Mouse (Mus musculus): ENCODE data around the gene Tlr6.

Tlr6 gene

DNA sequence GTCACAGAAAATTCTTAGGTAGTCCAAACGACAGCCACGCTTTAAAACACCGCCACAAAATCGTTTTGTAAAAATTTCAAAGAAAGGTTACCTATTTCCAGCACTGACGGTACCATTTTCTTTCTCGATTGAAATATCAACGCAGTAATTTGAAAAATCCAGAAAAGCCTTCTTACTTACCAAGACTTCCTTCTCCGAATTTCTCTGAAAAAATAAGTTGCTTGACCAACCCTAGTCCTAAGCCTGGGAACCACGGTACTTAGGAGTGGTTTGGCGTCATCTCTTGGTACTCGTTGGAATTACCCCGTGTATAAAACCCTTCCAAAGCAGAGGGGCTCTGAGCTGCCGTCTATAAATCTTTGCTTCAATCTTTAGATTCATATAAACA, at the start of gene Tlr6:
Gene Tlr6, minus strand, starts transcription at position 255 of the 388 bp plus-strand sequence.
- DNase-seq (ENCODE audit: low spot score): no peak

- no peak for DNase-seq (ENCODE audit: low spot score)
These were observed 46.2 kb upstream of the Tlr6 start for GRCm38 (mm10) chr5:65006011-65006491.

- DNase-seq (ENCODE audit: low spot score): no peak
These were observed 45.4 kb upstream of the Tlr6 start for GRCm38 (mm10) chr5:65005251-65005650.

DNA sequence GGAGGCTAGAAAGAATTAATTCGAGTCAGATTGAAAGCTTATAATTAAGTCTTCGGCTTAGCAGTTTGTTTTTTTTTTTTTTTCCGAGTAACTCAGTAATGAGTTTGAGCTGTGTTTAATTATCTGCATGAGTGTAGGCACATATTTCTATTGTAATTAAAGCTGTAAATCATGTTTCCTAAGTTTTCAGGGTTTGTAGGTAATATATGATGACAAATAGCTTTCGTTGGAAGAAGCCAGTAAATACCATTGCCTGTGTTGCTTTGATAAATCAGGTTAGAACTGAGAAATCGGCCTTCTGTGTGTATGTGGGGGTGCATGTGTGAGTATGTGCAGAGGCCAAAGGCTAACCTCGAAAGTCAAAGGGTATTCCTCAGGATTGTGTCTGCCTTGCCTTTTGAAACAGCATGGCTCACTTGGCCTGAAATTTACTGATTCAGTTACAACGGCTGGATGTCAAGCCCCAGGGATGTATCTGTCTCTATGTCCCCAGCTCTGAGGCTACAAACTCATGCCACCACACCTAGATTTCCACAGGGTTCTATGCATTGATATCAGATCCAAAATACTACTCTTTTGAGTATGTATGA, 44.1 kb upstream of the Tlr6 start:
- no peak for DNase-seq (ENCODE audit: low spot score)

DNA sequence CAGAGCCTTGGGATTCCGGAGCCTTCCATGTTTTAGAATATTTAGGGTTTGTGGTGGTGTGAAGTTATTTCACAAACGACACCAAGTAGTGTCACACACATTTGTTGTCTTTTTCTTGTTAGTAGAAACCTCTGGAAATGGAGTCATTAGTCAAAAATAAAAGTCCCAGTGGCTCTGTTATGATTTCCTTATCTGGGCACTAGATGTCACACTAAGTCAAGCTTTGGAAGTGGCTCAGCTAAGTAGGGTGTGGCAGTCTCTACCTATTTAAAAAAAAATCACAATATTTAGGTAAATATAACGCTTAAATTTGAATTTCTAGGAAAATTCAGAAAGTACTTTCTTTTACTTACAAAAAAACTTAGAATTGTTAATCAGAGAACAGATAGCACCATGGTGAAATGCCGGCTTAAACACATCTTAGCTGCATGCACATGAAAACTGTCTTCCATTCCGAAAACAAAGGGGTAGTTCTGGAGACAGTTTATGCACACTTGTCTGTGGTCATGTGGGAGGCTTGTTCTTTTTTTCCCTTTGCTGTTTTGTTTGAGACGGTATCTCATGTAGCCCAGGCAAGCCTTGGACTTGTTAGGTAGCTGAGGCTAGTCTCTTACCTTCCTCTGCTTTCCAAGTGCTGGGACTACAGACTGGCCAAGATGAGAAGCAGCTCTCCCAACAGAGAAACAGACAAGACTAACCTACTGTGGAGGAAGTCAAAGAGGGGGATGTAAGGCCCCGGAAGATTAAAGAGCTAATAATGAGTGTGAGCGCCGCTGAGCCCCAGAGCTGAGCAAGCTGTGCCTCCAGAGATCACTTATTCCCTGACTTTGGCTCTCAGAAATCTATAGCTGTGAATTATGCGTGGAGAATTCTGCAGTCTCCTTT, 43.3 kb upstream of the Tlr6 start:
- no peak for DNase-seq (ENCODE audit: low spot score)

DNA sequence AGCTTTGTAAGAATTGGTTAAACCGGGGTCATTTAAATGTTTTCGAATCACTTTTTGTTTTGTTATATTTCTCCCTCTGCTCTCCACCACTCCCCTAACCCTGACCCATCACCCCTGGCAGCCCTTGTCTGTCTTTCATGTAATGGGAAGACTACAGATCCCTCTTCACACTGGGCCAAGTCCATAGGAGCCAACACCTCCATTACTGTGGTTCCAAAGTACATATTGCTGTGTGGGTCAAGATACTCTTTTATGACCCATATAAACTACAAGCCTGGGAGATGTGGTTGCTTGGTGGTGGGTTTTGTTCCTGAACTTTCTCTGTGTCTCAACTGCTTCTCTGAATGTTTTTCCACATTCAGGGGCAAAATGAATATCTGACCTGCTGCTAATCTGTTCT, 35.5 kb upstream of the Tlr6 start:
- no peak for DNase-seq (ENCODE audit: low spot score)

GRCm38 (mm10) chr5:64992540-64992939, 32.6 kb upstream of the Tlr6 start:
- DNase-seq (ENCODE audit: low spot score): no peak

DNA sequence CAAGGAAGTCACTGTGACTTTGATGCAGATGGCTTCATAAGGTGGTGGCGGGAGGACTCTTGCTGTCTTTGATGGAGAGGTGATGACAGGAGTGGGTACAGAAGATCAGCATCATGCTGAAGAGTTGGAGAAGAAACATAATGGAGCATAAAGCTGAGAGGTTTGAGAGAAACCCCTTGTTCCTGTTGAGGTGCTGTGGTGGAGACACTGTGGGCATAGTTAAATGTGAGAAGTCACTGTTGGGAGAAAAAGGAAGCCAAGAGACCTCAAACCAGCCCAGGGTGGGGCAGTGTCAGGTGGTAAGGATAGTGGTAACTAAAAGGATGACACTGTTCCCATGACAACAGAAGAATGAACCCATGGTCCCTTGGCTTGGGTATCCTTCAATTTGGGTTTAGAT, 30.0 kb upstream of the Tlr6 start:
- DNase-seq (ENCODE audit: low spot score): no peak

DNA sequence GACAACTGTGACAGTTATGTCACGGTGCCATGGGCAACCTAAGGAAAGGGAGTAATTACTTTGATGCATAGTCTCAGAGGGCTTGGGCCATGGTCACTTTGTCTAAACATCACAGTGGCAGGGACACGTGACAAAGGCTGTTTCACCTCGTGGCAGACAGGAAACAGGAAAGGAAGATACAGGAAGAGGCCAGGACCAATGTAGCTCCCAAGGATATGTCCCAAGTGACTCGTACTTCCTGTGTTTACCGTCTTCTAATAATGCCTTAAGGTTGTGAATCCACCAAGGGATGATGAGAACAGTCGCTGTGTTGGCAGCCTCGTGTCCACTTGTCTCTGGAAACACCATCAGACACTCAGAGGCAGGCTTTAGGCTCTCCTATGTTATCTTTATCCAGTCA, 26.1 kb upstream of the Tlr6 start:
- no peak for DNase-seq (ENCODE audit: low spot score)

DNA sequence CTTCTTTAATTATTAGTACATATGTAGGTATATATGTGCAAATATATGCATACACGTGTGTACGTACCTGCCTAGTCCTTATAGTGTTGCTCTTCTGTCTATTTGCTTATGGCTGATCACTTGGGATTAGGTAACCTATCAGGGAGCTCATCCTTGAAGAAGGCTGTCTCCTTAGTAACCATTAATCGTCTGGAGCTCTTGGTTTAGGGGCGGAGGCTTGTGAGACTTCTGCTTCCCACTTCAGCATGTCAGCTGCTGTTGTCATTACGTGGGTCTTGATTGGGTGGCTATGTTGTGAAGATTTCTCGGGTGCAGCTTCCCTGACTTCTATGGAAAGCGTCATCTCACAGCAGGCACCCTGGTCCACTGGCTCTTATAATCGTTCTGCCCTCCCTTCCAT, 17.2 kb upstream of the Tlr6 start:
- DNase-seq (ENCODE audit: low spot score): no peak

GRCm38 (mm10) chr5:64975121-64975520, 15.2 kb upstream of the Tlr6 start:
- DNase-seq (ENCODE audit: low spot score): no peak

- DNase-seq (ENCODE audit: low spot score): peak; percentile 80
These were observed 10.2 kb upstream of the Tlr6 start, which contains the start of gene Fam114a1 for GRCm38 (mm10) chr5:64969861-64970771. Gene Fam114a1, plus strand, starts transcription at chr5:64970071.

- peak; percentile 50 for DNase-seq (ENCODE audit: low spot score)
These were observed 9.3 kb upstream of the Tlr6 start for GRCm38 (mm10) chr5:64968961-64969860.

GRCm38 (mm10) chr5:64963735-64964134, 3.8 kb upstream of the Tlr6 start:
- DNase-seq (ENCODE audit: low spot score): no peak

DNA sequence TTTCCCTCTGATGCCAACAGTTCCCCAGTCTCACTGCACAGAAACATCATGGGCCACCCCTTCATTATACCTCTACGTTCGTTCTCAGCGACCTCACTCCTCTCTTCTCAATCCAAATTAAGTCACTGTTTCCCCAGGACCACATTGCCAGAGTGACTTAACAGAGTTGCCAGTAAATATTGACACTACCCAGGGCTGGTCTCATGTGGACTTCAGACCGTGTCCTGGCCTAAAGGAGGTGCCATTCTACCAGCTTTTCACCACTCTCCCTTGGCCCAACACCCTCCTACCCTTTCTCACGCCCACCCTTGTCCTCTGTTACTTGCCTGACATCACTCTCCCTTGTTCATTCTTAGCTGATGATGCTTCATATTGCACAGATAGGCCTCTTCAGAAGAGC, 3.4 kb upstream of the Tlr6 start:
- no peak for DNase-seq (ENCODE audit: low spot score)

DNA sequence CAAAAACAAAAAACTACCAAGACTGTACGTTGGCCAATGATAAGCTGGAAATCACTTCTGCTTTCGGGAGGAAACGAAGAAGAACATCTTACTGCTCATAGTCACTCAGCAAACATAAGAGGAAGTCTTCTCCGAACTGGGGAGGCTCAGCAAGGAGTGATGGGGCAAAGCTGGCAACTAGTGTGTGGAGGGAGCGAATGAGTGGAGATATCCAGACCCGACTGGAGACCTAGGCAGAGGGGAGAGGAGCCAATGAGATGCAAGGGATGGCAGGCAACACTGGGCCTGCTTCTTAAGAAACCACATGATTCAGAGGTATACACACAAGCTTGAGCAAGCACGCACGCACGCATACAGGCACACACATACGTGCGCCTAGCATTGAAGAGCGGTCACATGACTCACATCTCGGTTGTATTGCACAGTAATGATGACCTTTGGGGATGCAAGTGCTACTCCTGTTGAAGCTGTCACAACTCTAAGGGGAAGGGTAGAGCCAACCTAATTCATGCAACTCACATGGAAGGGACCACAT, 1.0 kb upstream of the Tlr6 start:
- no peak for DNase-seq (ENCODE audit: low spot score)

DNA sequence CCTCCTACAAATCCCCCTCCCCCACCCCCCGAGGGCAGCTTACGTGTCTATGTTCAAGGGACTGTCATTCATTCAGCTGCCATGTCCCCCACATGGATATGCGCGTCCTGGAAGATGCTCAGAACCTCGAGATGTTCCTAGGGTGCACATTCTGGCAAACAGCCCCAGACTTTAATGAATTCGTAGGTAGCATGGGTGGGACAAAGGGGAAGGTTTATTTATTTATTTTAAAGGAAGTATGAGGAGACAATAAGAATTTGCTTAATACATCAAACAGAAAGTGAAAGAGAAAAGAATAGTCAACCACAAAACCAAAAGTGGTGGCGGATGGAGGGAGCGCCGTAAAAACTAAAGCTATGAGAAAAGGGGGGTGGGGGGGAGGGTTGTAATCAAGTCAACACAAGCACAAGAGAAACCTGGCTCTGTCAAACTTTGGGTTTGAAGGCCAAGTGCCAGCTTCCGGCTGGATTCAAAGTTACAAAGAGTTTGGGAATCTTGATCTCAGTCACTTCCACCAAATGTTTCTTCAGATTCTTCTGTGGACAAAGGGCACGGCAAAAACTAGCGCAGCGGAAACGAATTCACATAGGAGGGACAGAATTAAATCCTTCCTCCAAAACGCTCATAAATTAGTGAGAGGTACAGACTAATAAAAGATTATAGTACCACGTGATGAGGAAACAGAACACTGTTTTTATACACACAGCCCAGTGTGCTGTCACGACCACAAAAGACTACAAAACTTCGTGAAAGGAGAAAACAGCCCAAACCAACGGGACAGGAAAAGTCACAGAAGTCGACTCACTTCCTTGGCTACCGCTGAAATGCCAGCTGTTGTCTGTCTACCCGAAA, 680 bp downstream of the Tlr6 start:
- DNase-seq (ENCODE audit: low spot score): no peak

DNA sequence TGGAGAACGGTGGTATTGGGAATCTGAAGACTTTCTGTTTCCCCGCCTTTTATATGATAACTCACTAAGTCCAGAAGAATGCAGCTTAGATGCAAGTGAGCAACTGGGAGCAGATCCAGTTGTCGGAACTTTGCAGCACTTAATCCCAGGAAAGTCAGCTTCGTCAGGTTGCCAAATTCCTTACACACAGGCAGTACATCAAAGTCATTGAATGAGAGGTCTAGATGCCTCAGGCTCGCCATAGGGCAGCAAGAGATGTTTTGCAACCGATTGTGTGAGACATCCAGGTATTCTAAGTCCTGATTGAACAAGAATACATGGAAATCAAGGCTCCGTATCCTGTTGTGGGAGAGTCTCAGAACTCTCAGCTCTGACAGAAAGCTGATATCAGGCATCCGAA, 5.0 kb downstream of the Tlr6 start:
- no peak for DNase-seq (ENCODE audit: low spot score)

DNA sequence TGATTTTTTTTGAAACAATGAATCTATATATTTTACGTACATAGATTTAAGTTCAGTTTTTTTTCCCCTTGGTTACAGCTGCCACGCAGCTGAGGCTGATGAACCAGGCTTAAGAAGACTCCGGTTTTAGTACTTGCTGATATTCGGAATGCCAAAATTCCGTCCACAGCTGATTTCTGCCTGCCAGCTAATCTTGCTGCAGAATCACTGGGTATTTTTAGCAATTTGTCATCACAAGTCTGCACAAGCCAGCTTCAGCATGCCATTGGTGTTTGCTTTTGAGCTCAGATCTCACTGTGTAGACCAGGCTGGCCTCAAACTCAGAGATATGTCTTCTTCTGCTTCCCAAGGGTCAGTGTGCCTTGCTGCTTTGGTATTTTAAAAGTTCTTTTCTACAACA, 8.4 kb downstream of the Tlr6 start:
- DNase-seq (ENCODE audit: low spot score): no peak

GRCm38 (mm10) chr5:64932775-64933174, 27.1 kb downstream of the Tlr6 start:
- no peak for DNase-seq (ENCODE audit: low spot score)

Measured in yolk sac, embryonic 10.5 days (tissue).